ENCODE assay signal across 14 mouse cellular contexts in the genomic region with DNA sequence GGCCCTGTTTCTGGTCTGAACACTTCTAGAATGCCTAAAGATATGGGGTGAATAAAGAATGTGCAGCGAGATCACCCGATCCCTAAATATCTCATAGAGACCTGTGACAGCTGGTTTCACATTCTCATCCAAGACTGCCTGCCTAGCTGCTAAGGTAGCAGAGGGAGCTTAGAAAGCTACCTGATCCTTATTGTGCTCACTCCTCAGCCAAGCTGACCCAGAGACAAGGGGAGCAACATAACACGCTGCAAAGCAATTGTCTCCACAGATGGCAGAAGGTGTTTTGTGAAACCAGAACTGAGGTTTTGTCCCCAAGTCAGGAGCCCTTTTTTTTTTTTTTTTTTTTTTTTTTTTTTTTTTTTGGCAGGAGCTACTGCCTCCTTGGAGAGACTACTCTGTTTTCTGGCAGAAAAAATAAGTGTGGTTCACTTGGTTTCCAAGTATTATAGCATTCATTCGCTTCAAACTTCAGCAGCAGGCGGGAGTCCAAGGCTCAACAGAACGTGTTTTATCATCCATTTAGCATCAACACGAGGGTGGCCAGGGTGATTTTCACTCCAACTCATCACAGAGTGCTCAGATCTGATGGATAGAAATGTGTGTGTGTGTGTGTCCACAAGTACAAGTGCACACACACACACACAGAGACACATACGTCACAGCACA. TPM values are rescaled to one million over a fixed set of nuclear protein-coding genes. Genes with fewer than 3 reads are reported as not detected.
DNase-seq lines count a peak whose midpoint lies in the region; ATAC-seq and TF ChIP-seq lines count a peak whose summit lies in the region.
"Had no signal": no experiment of that assay in that cellular context is flagged by ENCODE, and none has a peak within 500 bp of the region (broad histone marks: within the 10 kb centered on the region; RNA-seq: fewer than 3 reads in every experiment).

No protein-coding gene starts in this region.

- 55% methylated on average over 8 of the region's 8 CpGs for WGBS in hindbrain, postnatal 0 days
- 86% methylated on average over 8 of the region's 8 CpGs for WGBS in hindbrain, embryonic 12.5 days
- 84% methylated on average over 8 of the region's 8 CpGs for WGBS in kidney, embryonic 14.5 days

- no peaks in the 10 kb centered on the region for H3K27me3 ChIP-seq in hindbrain, postnatal 0 days (ENCODE audit: insufficient read depth, low read length)
- H3K27me3 ChIP-seq in hindbrain, embryonic 12.5 days, result no peaks in the 10 kb centered on the region
- no peaks in the 10 kb centered on the region for H3K27me3 ChIP-seq in kidney, embryonic 14.5 days (ENCODE audit: control insufficient read depth, insufficient read depth, low read length)
- H3K27me3 ChIP-seq: embryonic facial prominence, embryonic 15.5 days; liver, embryonic 15.5 days; stomach, embryonic 15.5 days had no signal

- peak; percentile 36 to 41 for DNase-seq in cerebellum, postnatal 10 days
- no peak for DNase-seq in hindbrain, postnatal 0 days (ENCODE audit: low spot score)
- peak; percentile 30 for DNase-seq in fibroblast of lung, adult 2 months (ENCODE audit: low read depth)
- DNase-seq in right cerebral cortex, postnatal 10 days (ENCODE audit: low spot score in 2 of 2), result peak; percentile 74 to 80
- no peak for DNase-seq in embryo, embryonic 11 days
- DNase-seq: cerebellum, adult 8-10 months; kidney, adult 9 months had no signal

- H3K4me1 ChIP-seq in hindbrain, postnatal 0 days (ENCODE audit: insufficient read depth, low read length), result peaks cover 8% of the 10 kb centered on the region; the same call in 1 of the 2 replicates
- H3K4me1 ChIP-seq in hindbrain, embryonic 12.5 days, result no peaks in the 10 kb centered on the region
- H3K4me1 ChIP-seq in kidney, embryonic 14.5 days (ENCODE audit: control insufficient read depth, insufficient read depth, low read length), result no peaks in the 10 kb centered on the region
- H3K4me1 ChIP-seq: embryonic facial prominence, embryonic 15.5 days; liver, embryonic 15.5 days; stomach, embryonic 15.5 days had no signal

- no peak overlapping the region for H3K4me3 ChIP-seq in hindbrain, postnatal 0 days (ENCODE audit: low read length)
- no peak overlapping the region for H3K4me3 ChIP-seq in hindbrain, embryonic 12.5 days
- no peak overlapping the region for H3K4me3 ChIP-seq in kidney, embryonic 14.5 days (ENCODE audit: low read length)
- H3K4me3 ChIP-seq: embryonic facial prominence, embryonic 15.5 days; liver, embryonic 15.5 days; stomach, embryonic 15.5 days had no signal

- no peak overlapping the region for H3K4me2 ChIP-seq in hindbrain, postnatal 0 days (ENCODE audit: low read depth, low read length)
- no peak overlapping the region for H3K4me2 ChIP-seq in hindbrain, embryonic 12.5 days (replicated peaks)
- no peak overlapping the region for H3K4me2 ChIP-seq in kidney, embryonic 14.5 days (replicated peaks; ENCODE audit: low read depth, low read length)
- H3K4me2 ChIP-seq: embryonic facial prominence, embryonic 15.5 days; liver, embryonic 15.5 days; stomach, embryonic 15.5 days had no signal

- H3K9me3 ChIP-seq in hindbrain, postnatal 0 days (ENCODE audit: low read length), result no peaks in the 10 kb centered on the region
- no peaks in the 10 kb centered on the region for H3K9me3 ChIP-seq in hindbrain, embryonic 12.5 days (replicated peaks)
- H3K9me3 ChIP-seq in kidney, embryonic 14.5 days (ENCODE audit: control insufficient read depth, low read length), result no peaks in the 10 kb centered on the region
- H3K9me3 ChIP-seq: embryonic facial prominence, embryonic 15.5 days; liver, embryonic 15.5 days; stomach, embryonic 15.5 days had no signal

- H3K9ac ChIP-seq in hindbrain, postnatal 0 days (replicated peaks; ENCODE audit: low read length), result no peak overlapping the region
- H3K9ac ChIP-seq in hindbrain, embryonic 12.5 days, result no peak overlapping the region
- no peak overlapping the region for H3K9ac ChIP-seq in kidney, embryonic 14.5 days (ENCODE audit: low read depth, low read length)
- H3K9ac ChIP-seq: embryonic facial prominence, embryonic 15.5 days; liver, embryonic 15.5 days; stomach, embryonic 15.5 days had no signal

- ATAC-seq in cerebellum, adult (ENCODE audit: insufficient number of reproducible peaks, low FRiP score, low TSS enrichment), result no peak
- no peak for ATAC-seq in hindbrain, postnatal 0 days
- no peak for ATAC-seq in hindbrain, embryonic 12.5 days (ENCODE audit: low FRiP score)
- no peak for ATAC-seq in kidney, embryonic 14.5 days (ENCODE audit: low FRiP score, low TSS enrichment)

- 0 out of 2 replicates have a peak, but pooled peaks cover 10% of the 10 kb centered on the region for H3K36me3 ChIP-seq in hindbrain, postnatal 0 days (ENCODE audit: insufficient read depth, low read length)
- peaks cover 10% of the 10 kb centered on the region; the same call in 1 of the 2 replicates for H3K36me3 ChIP-seq in hindbrain, embryonic 12.5 days
- H3K36me3 ChIP-seq in kidney, embryonic 14.5 days (ENCODE audit: control insufficient read depth, insufficient read depth, low read length), result no peaks in the 10 kb centered on the region
- H3K36me3 ChIP-seq: embryonic facial prominence, embryonic 15.5 days; liver, embryonic 15.5 days; stomach, embryonic 15.5 days had no signal

- TF ChIP-seq CTCF in hindbrain, postnatal 0 days (IDR thresholded peaks at IDR 0.05; ENCODE audit: low read depth), result no peak

- peak overlapping the region; percentile 17; the same call in 1 of the 2 replicates for H3K27ac ChIP-seq in hindbrain, postnatal 0 days
- H3K27ac ChIP-seq in hindbrain, embryonic 12.5 days, result no peak overlapping the region
- no peak overlapping the region for H3K27ac ChIP-seq in kidney, embryonic 14.5 days (ENCODE audit: low read depth, low read length)
- H3K27ac ChIP-seq: embryonic facial prominence, embryonic 15.5 days; liver, embryonic 15.5 days; stomach, embryonic 15.5 days had no signal

RNA-seq across cellular contexts. Expression of a gene that starts 22.6 kb away (rescaled TPM):
- 71.1 and 74.1 TPM in 2 replicates for total RNA-seq in hindbrain, postnatal 0 days (2014; rRNA removed)
- polyA plus RNA-seq in hindbrain, postnatal 0 days (2015; fragmentation: Nextera tagmentation; extraction: Ambion mirVana), result 72.1 and 74.9 TPM in 2 replicates
- polyA plus RNA-seq in hindbrain, embryonic 12.5 days (2016; fragmentation: Nextera tagmentation; extraction: Ambion mirVana), result 126 and 140 TPM in 2 replicates
- 22.2 and 33.5 TPM in 2 replicates for polyA plus RNA-seq in kidney, embryonic 14.5 days (2014; fragmentation: Nextera tagmentation; extraction: Ambion mirVana)
- total RNA-seq: MEL had no signal

Comparison
In these comparisons a context has a peak if more than half of its experiments do, and no peak if none do; other contexts are left out.
1. DNase-seq: peak in cerebellum, postnatal 10 days (2 of 2), fibroblast of lung, adult 2 months (single experiment) and right cerebral cortex, postnatal 10 days (2 of 2); none in hindbrain, postnatal 0 days (single experiment) and embryo, embryonic 11 days (single experiment).